Mouse (Mus musculus): ENCODE results near the gene 6430571L13Rik. TPM values are rescaled to one million over a fixed set of nuclear protein-coding genes. Genes with fewer than 3 reads are reported as not detected.

6430571L13Rik gene
- total and polyA plus RNA-seq, 3 experiments = 0.09 to 0.72 (median 0.11) TPM

DNA sequence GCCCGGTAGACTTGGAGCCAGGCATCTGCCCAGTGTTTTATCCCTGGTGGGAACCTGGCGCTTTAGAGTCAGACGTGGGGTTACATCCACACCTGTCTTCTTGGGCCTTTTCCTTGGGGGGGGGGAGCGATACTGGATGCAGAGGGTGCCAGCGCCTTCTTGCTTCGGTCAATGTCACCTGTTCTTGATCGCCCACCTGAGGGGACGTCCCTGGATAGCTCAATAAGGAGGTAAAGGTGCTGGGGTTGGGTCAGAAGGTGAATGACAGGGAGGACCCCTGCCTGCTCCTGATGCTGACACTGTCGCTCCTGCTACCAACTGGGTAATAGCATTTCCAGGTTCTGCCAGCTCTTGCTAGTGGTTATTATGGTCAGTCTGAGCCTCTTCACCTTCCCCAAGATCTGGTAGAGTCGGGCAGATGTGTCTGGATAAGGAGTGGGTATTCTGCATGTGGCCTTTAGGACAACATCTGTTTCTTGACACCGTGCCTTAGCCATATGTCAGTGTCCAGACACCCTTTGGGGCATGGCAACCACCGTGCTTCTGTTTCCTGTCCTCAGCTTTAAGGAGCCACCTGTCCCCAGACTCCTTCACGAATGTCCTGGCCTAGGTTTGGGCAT, 60.4 kb downstream of the 6430571L13Rik start:
- in situ Hi-C loops (cut with MboI; ENCODE audit: low pct_ligation_motif_present, low pct_unique_long_range_greater_than_20kb, low sequenced_read_pairs) = no loop called here
- Histone ChIP-seq H3K36me3 (replicated peaks in 1 of 2; ENCODE audit: control insufficient read depth in 1 of 2, insufficient read depth in 1 of 2, low read length in 1 of 2) (no peaks in the 10 kb centered on the region), H3K27me3 (replicated peaks) (peaks cover 87% of the 10 kb centered on the region), H3K9me3 (replicated peaks; ENCODE audit: low read length) (no peaks in the 10 kb centered on the region), H3K4me2 (ENCODE audit: insufficient read depth, low read depth, poor library complexity, severe bottlenecking) (no peak overlapping the region), H3K4me3 (replicated peaks in 1 of 3; ENCODE audit: low read depth in 2 of 3, low read length in 2 of 3, poor library complexity in 1 of 3) (no peak overlapping the region), H3K79me2 (replicated peaks; ENCODE audit: control insufficient read depth, extremely low read depth, insufficient read depth, poor library complexity, severe bottlenecking) (no peaks in the 10 kb centered on the region), H3K9ac (ENCODE audit: insufficient read depth, low read depth) (no peak overlapping the region), H3K4me1 (ENCODE audit: control insufficient read depth in 1 of 2, insufficient read depth in 2 of 2) (peaks cover 3 to 7% of the 10 kb centered on the region in 2 experiments; a peak in 3 of 4 replicates), H3K27ac (ENCODE audit: insufficient read depth, low read depth) (no peak overlapping the region)
- TF ChIP-seq SIN3A (IDR thresholded peaks at IDR 0.05; ENCODE audit: low read length) = no peak
- TF ChIP-seq USF2 (conservative IDR thresholded peaks at IDR 0.05; ENCODE audit: low read depth, low read length) = no peak
- TF ChIP-seq ETS1 (conservative IDR thresholded peaks at IDR 0.05; ENCODE audit: low read depth, low read length) = no peak
- TF ChIP-seq JUN (IDR thresholded peaks at IDR 0.05; ENCODE audit: insufficient read depth, low read depth, low read length) = no peak
- TF ChIP-seq JUND (conservative IDR thresholded peaks at IDR 0.05; ENCODE audit: low read depth, low read length) = no peak
- no peak for TF ChIP-seq EP300 (IDR thresholded peaks at IDR 0.05; ENCODE audit: low read length)
- TF ChIP-seq RAD21 (IDR thresholded peaks at IDR 0.05; ENCODE audit: low read depth, low read length) = no peak
- TF ChIP-seq E2F4 (IDR thresholded peaks at IDR 0.05; ENCODE audit: insufficient replicate concordance, low read depth, low read length) = no peak
- TF ChIP-seq UBTF (IDR thresholded peaks at IDR 0.05; ENCODE audit: low read depth, low read length) = no peak
- no peak for TF ChIP-seq SMC3 (IDR thresholded peaks at IDR 0.05; ENCODE audit: low read depth, low read length)
- no peak for TF ChIP-seq POLR2AphosphoS2 (IDR thresholded peaks at IDR 0.05; ENCODE audit: low read depth, low read length)
- TF ChIP-seq ZMIZ1 (IDR thresholded peaks at IDR 0.05; ENCODE audit: low read depth, low read length) = no peak
- no peak for TF ChIP-seq IRF4 (IDR thresholded peaks at IDR 0.05; ENCODE audit: low read depth, low read length)
- DNase-seq (ENCODE audit: extremely low read depth) = no peak
- dilution Hi-C loops (cut with MboI; ENCODE audit: extremely low pct_ligation_motif_present, extremely low pct_unique_long_range_greater_than_20kb, low sequenced_read_pairs) = no loop called here

Other genes with a start within 250 kb of the 6430571L13Rik start
- 0.21 and 0.30 TPM in 2 replicates for gene Dock3, start 108.7 kb upstream of the 6430571L13Rik start, total RNA-seq (2012; rRNA removed)
- gene Dock3, start 108.7 kb upstream of the 6430571L13Rik start, total RNA-seq (2014; rRNA removed) = not detected in 2 replicates
- gene Dock3, start 108.7 kb upstream of the 6430571L13Rik start, polyA plus RNA-seq (2012; ENCODE audit: insufficient read length, low read depth) = not detected in 2 replicates
- gene Mapkapk3, start 50.7 kb upstream of the 6430571L13Rik start, total RNA-seq (2012; rRNA removed) = 33.3 and 39.8 TPM in 2 replicates
- 29.1 and 29.9 TPM in 2 replicates for gene Mapkapk3, start 50.7 kb upstream of the 6430571L13Rik start, total RNA-seq (2014; rRNA removed)
- 30.1 and 33.1 TPM in 2 replicates for gene Mapkapk3, start 50.7 kb upstream of the 6430571L13Rik start, polyA plus RNA-seq (2012; ENCODE audit: insufficient read length, low read depth)
- 1.7 and 3.5 TPM in 2 replicates for gene Cish, start 44.6 kb upstream of the 6430571L13Rik start, total RNA-seq (2012; rRNA removed)
- 0.42 and 0.43 TPM in 2 replicates for gene Cish, start 44.6 kb upstream of the 6430571L13Rik start, total RNA-seq (2014; rRNA removed)
- 2.2 and 4.6 TPM in 2 replicates for gene Cish, start 44.6 kb upstream of the 6430571L13Rik start, polyA plus RNA-seq (2012; ENCODE audit: insufficient read length, low read depth)
- gene Hemk1, start 2.3 kb upstream of the 6430571L13Rik start, total RNA-seq (2012; rRNA removed) = 12.2 and 20.5 TPM in 2 replicates
- gene Hemk1, start 2.3 kb upstream of the 6430571L13Rik start, total RNA-seq (2014; rRNA removed) = 10.8 and 12.1 TPM in 2 replicates
- 11.9 TPM in 2 replicates for gene Hemk1, start 2.3 kb upstream of the 6430571L13Rik start, polyA plus RNA-seq (2012; ENCODE audit: insufficient read length, low read depth)
- 0.04 TPM in 1 of 2 replicates, not detected in the other for gene Cacna2d2, start 59.0 kb downstream of the 6430571L13Rik start, total RNA-seq (2012; rRNA removed)
- not detected in 2 replicates for gene Cacna2d2, start 59.0 kb downstream of the 6430571L13Rik start, total RNA-seq (2014; rRNA removed)
- not detected in 2 replicates for gene Cacna2d2, start 59.0 kb downstream of the 6430571L13Rik start, polyA plus RNA-seq (2012; ENCODE audit: insufficient read length, low read depth)
- 17.9 TPM in 2 replicates for gene Tmem115, start 193.3 kb downstream of the 6430571L13Rik start, total RNA-seq (2012; rRNA removed)
- gene Tmem115, start 193.3 kb downstream of the 6430571L13Rik start, total RNA-seq (2014; rRNA removed) = 10.0 and 13.0 TPM in 2 replicates
- 11.3 and 12.6 TPM in 2 replicates for gene Tmem115, start 193.3 kb downstream of the 6430571L13Rik start, polyA plus RNA-seq (2012; ENCODE audit: insufficient read length, low read depth)
- gene Cyb561d2, start 201.6 kb downstream of the 6430571L13Rik start, total RNA-seq (2012; rRNA removed) = 37.8 and 45.9 TPM in 2 replicates
- 29.2 and 35.7 TPM in 2 replicates for gene Cyb561d2, start 201.6 kb downstream of the 6430571L13Rik start, total RNA-seq (2014; rRNA removed)
- 23.6 and 23.8 TPM in 2 replicates for gene Cyb561d2, start 201.6 kb downstream of the 6430571L13Rik start, polyA plus RNA-seq (2012; ENCODE audit: insufficient read length, low read depth)
- gene Nprl2, start 201.6 kb downstream of the 6430571L13Rik start, total RNA-seq (2012; rRNA removed) = 28.0 and 31.4 TPM in 2 replicates
- 16.3 and 19.4 TPM in 2 replicates for gene Nprl2, start 201.6 kb downstream of the 6430571L13Rik start, total RNA-seq (2014; rRNA removed)
- 10.8 and 12.6 TPM in 2 replicates for gene Nprl2, start 201.6 kb downstream of the 6430571L13Rik start, polyA plus RNA-seq (2012; ENCODE audit: insufficient read length, low read depth)
- gene Zmynd10, start 206.7 kb downstream of the 6430571L13Rik start, total RNA-seq (2012; rRNA removed) = 0.34 TPM in 1 of 2 replicates, not detected in the other
- not detected in 2 replicates for gene Zmynd10, start 206.7 kb downstream of the 6430571L13Rik start, total RNA-seq (2014; rRNA removed)
- gene Zmynd10, start 206.7 kb downstream of the 6430571L13Rik start, polyA plus RNA-seq (2012; ENCODE audit: insufficient read length, low read depth) = 0.63 TPM in 1 of 2 replicates, not detected in the other
- 17.7 and 18.5 TPM in 2 replicates for gene Rassf1, start 211.0 kb downstream of the 6430571L13Rik start, total RNA-seq (2012; rRNA removed)
- gene Rassf1, start 211.0 kb downstream of the 6430571L13Rik start, total RNA-seq (2014; rRNA removed) = 15.3 and 15.9 TPM in 2 replicates
- gene Rassf1, start 211.0 kb downstream of the 6430571L13Rik start, polyA plus RNA-seq (2012; ENCODE audit: insufficient read length, low read depth) = 11.6 and 12.2 TPM in 2 replicates
- 23.0 and 31.5 TPM in 2 replicates for gene Tusc2, start 222.7 kb downstream of the 6430571L13Rik start, total RNA-seq (2012; rRNA removed)
- gene Tusc2, start 222.7 kb downstream of the 6430571L13Rik start, total RNA-seq (2014; rRNA removed) = 30.8 and 33.3 TPM in 2 replicates
- gene Tusc2, start 222.7 kb downstream of the 6430571L13Rik start, polyA plus RNA-seq (2012; ENCODE audit: insufficient read length, low read depth) = 39.1 and 39.2 TPM in 2 replicates
- gene Hyal2, start 227.3 kb downstream of the 6430571L13Rik start, total RNA-seq (2012; rRNA removed) = 26.8 and 31.8 TPM in 2 replicates
- 14.6 and 16.4 TPM in 2 replicates for gene Hyal2, start 227.3 kb downstream of the 6430571L13Rik start, total RNA-seq (2014; rRNA removed)
- 23.0 and 30.9 TPM in 2 replicates for gene Hyal2, start 227.3 kb downstream of the 6430571L13Rik start, polyA plus RNA-seq (2012; ENCODE audit: insufficient read length, low read depth)
- gene Hyal1, start 236.3 kb downstream of the 6430571L13Rik start, total RNA-seq (2012; rRNA removed) = 0.38 and 0.59 TPM in 2 replicates
- 0.16 TPM in 1 of 2 replicates, not detected in the other for gene Hyal1, start 236.3 kb downstream of the 6430571L13Rik start, total RNA-seq (2014; rRNA removed)
- gene Hyal1, start 236.3 kb downstream of the 6430571L13Rik start, polyA plus RNA-seq (2012; ENCODE audit: insufficient read length, low read depth) = 0.40 and 0.82 TPM in 2 replicates
- 4.4 and 4.8 TPM in 2 replicates for gene Naa80, start 238.3 kb downstream of the 6430571L13Rik start, total RNA-seq (2012; rRNA removed)
- gene Naa80, start 238.3 kb downstream of the 6430571L13Rik start, total RNA-seq (2014; rRNA removed) = 0.70 and 1.7 TPM in 2 replicates
- 5.5 and 9.3 TPM in 2 replicates for gene Naa80, start 238.3 kb downstream of the 6430571L13Rik start, polyA plus RNA-seq (2012; ENCODE audit: insufficient read length, low read depth)
- gene Hyal3, start 240.2 kb downstream of the 6430571L13Rik start, total RNA-seq (2012; rRNA removed) = 0.13 TPM in 1 of 2 replicates, not detected in the other
- 0.12 TPM in 1 of 2 replicates, not detected in the other for gene Hyal3, start 240.2 kb downstream of the 6430571L13Rik start, total RNA-seq (2014; rRNA removed)
- 0.14 and 0.21 TPM in 2 replicates for gene Hyal3, start 240.2 kb downstream of the 6430571L13Rik start, polyA plus RNA-seq (2012; ENCODE audit: insufficient read length, low read depth)
- 91.3 and 101 TPM in 2 replicates for gene Ifrd2, start 247.0 kb downstream of the 6430571L13Rik start, total RNA-seq (2012; rRNA removed)
- gene Ifrd2, start 247.0 kb downstream of the 6430571L13Rik start, total RNA-seq (2014; rRNA removed) = 57.7 and 62.8 TPM in 2 replicates
- 127 and 143 TPM in 2 replicates for gene Ifrd2, start 247.0 kb downstream of the 6430571L13Rik start, polyA plus RNA-seq (2012; ENCODE audit: insufficient read length, low read depth)

All from CH12.LX (cell line).